Mouse (Mus musculus) ovary, postnatal 36 days (tissue): Measurements from ENCODE around the gene Trpt1.
"Not testable (repeated sequence)": the region's sequence is repeated elsewhere in the genome, so short reads cannot be mapped to it uniquely, and the experiment has no call there.

Experiments
- DNase-seq: peaks from one replicate; pipeline ENCODE4 v3.0.0; 2022; ENCODE audit warnings: low spot score, mixed read lengths

Trpt1 gene

GRCm38 (mm10) chr19:6974211-6975205, 21.4 kb upstream of the Trpt1 start, which contains the start of gene Ppp1r14b:
Gene Ppp1r14b, plus strand, starts transcription at chr19:6974968.
- peak; percentile 84 for DNase-seq

GRCm38 (mm10) chr19:6975537-6976521, 20.1 kb upstream of the Trpt1 start, which contains the start of gene Plcb3:
Gene Plcb3, minus strand, starts transcription at chr19:6976470.
- DNase-seq = peak; percentile 71

- DNase-seq = no peak
Measured at GRCm38 (mm10) chr19:6977759-6978638, 17.9 kb upstream of the Trpt1 start.

GRCm38 (mm10) chr19:6978639-6978974, 17.3 kb upstream of the Trpt1 start:
- DNase-seq = no peak

GRCm38 (mm10) chr19:6979001-6979479, 16.9 kb upstream of the Trpt1 start:
- peak; percentile 51 for DNase-seq

GRCm38 (mm10) chr19:6979486-6980380, 16.2 kb upstream of the Trpt1 start:
- DNase-seq = peak; percentile 100

- DNase-seq = peak; percentile 99
Measured at GRCm38 (mm10) chr19:6980381-6981093, 15.4 kb upstream of the Trpt1 start, which contains the start of gene Fkbp2. Gene Fkbp2, minus strand, starts transcription at chr19:6980501.

- DNase-seq = no peak
Measured at GRCm38 (mm10) chr19:6981465-6981864, 14.5 kb upstream of the Trpt1 start.

- DNase-seq = no peak
Measured at GRCm38 (mm10) chr19:6983621-6984020, 12.3 kb upstream of the Trpt1 start.

- DNase-seq = no peak
Measured at GRCm38 (mm10) chr19:6985300-6985699, 10.6 kb upstream of the Trpt1 start.

GRCm38 (mm10) chr19:6985951-6986708, 9.8 kb upstream of the Trpt1 start:
- no peak for DNase-seq

- DNase-seq = peak; percentile 80
Measured at GRCm38 (mm10) chr19:6987061-6987903, 8.6 kb upstream of the Trpt1 start, which contains the start of gene Vegfb. Gene Vegfb, minus strand, starts transcription at chr19:6987651.

- no peak for DNase-seq
Measured at GRCm38 (mm10) chr19:6987904-6988285, 8.0 kb upstream of the Trpt1 start.

GRCm38 (mm10) chr19:6989251-6989650, 6.7 kb upstream of the Trpt1 start:
- no peak for DNase-seq

GRCm38 (mm10) chr19:6990712-6991111, 5.2 kb upstream of the Trpt1 start:
- no peak for DNase-seq

GRCm38 (mm10) chr19:6991166-6991565, 4.8 kb upstream of the Trpt1 start:
- DNase-seq = not testable (repeated sequence)

GRCm38 (mm10) chr19:6992011-6992858, 3.7 kb upstream of the Trpt1 start, which contains the start of gene Dnajc4:
Gene Dnajc4, minus strand, starts transcription at chr19:6992572.
- DNase-seq = peak; percentile 94
